Mouse (Mus musculus) neural tube, embryonic 13.5 days (tissue): ENCODE measurements at regions not wholly inside any gene's neighbourhood (a gene's known extent, or its start where the extent isn't known, plus 50 kb on each side); places are given as distances from the start of the nearest gene placed in this dataset.
A peak's percentile ranks its signal among the peaks of the same experiment; 100 is the strongest.
"Not testable (repeated sequence)": the region's sequence is repeated elsewhere in the genome, so short reads cannot be mapped to it uniquely, and the experiment has no call there.

Source experiments
- ATAC-seq: fragments of 200-750 bp; cut with Nextera tagmentation; 2 replicates; pipeline ENCODE4 v1.8.0; 2017; ENCODE audit warnings: low read depth, mild to moderate bottlenecking, moderate TSS enrichment, moderate library complexity
- H3K27ac ChIP-seq: fragments of 300-500 bp; sonication (generic); replicated peaks from 2 replicates; pipeline ENCODE4 v1.5.1; 2015; ENCODE audit warnings: moderate library complexity, mild to moderate bottlenecking, inconsistent platforms
- H3K27me3 ChIP-seq: fragments of 300-500 bp; sonication (generic); 2 replicates; pipeline ENCODE4 v1.6.1; 2015; ENCODE audit warnings: mild to moderate bottlenecking, inconsistent platforms
- H3K36me3 ChIP-seq: fragments of 300-500 bp; sonication (generic); 2 replicates; pipeline ENCODE4 v1.6.1; 2015; ENCODE audit warnings: mild to moderate bottlenecking, inconsistent platforms
- H3K4me1 ChIP-seq: fragments of 300-500 bp; sonication (generic); replicated peaks from 2 replicates; pipeline ENCODE4 v1.6.1; 2015; ENCODE audit warnings: inconsistent platforms
- H3K4me2 ChIP-seq: fragments of 300-500 bp; sonication (generic); 2 replicates; pipeline ENCODE4 v1.6.1; 2015; ENCODE audit warnings: inconsistent platforms, mild to moderate bottlenecking, moderate library complexity
- H3K4me3 ChIP-seq: fragments of 300-500 bp; sonication (generic); 2 replicates; pipeline ENCODE4 v1.5.1; 2015; ENCODE audit warnings: mild to moderate bottlenecking, inconsistent platforms
- H3K9ac ChIP-seq: fragments of 300-500 bp; sonication (generic); 2 replicates; pipeline ENCODE4 v1.6.1; 2015; ENCODE audit warnings: moderate library complexity, mild to moderate bottlenecking, inconsistent platforms
- H3K9me3 ChIP-seq: fragments of 300-500 bp; sonication (generic); 2 replicates; pipeline ENCODE4 v1.6.1; 2016; ENCODE audit warnings: inconsistent platforms
- WGBS: fragments of 180-500 bp; shearing (Covaris S2); methylation state at CpG from one replicate; pipeline ENCODE4 v1.1.7; 2015; 5-methylcytosine and 5-hydroxymethylcytosine counted together

- Histone ChIP-seq H3K27me3 (no peaks in the 10 kb centered on the region), H3K27ac (no peak overlapping the region), H3K4me2 (no peak overlapping the region), H3K4me3 (no peak overlapping the region), H3K9me3 (no peaks in the 10 kb centered on the region), H3K36me3 (no peaks in the 10 kb centered on the region), H3K9ac (no peak overlapping the region), H3K4me1 (no peaks in the 10 kb centered on the region)
- 93% methylated on average over 2 of the region's 2 CpGs for WGBS
- no peak for ATAC-seq
Measured at GRCm38 (mm10) chr16:71342777-71343176, 965.3 kb upstream of the Robo1 start.

- no peaks in the 10 kb centered on the region for H3K4me1 ChIP-seq
- ATAC-seq = no peak
- 71% methylated on average over 2 of the region's 2 CpGs for WGBS
- no peaks in the 10 kb centered on the region for H3K27me3 ChIP-seq
- no peak overlapping the region for H3K27ac ChIP-seq
- no peak overlapping the region for H3K4me2 ChIP-seq
- H3K4me3 ChIP-seq = no peak overlapping the region
- H3K9ac ChIP-seq = no peak overlapping the region
- H3K36me3 ChIP-seq = no peaks in the 10 kb centered on the region
- H3K9me3 ChIP-seq = no peaks in the 10 kb centered on the region
Measured at GRCm38 (mm10) chr16:71344589-71344988, 963.5 kb upstream of the Robo1 start.

GRCm38 (mm10) chr16:71391872-71392271 lies 916.2 kb upstream of the Robo1 start:
- H3K27ac ChIP-seq = peak overlapping the region; percentile 55
- no peak overlapping the region for H3K4me3 ChIP-seq
- 14% methylated on average over 5 of the region's 5 CpGs for WGBS
- H3K9me3 ChIP-seq = no peaks in the 10 kb centered on the region
- peak; percentile 82 for ATAC-seq
- no peaks in the 10 kb centered on the region for H3K27me3 ChIP-seq
- no peaks in the 10 kb centered on the region for H3K36me3 ChIP-seq
- no peak overlapping the region for H3K9ac ChIP-seq
- peak overlapping the region; percentile 20; the same call in 1 of the 2 replicates for H3K4me2 ChIP-seq
- H3K4me1 ChIP-seq = peaks cover 10% of the 10 kb centered on the region

- not testable (repeated sequence) for H3K9ac ChIP-seq, ATAC-seq, H3K4me1 ChIP-seq, H3K9me3 ChIP-seq, H3K4me3 ChIP-seq, H3K36me3 ChIP-seq, H3K27me3 ChIP-seq, H3K27ac ChIP-seq, H3K4me2 ChIP-seq
- WGBS = 91% methylated on average over 3 of the region's 3 CpGs
Measured at GRCm38 (mm10) chr16:71434791-71435190, 873.3 kb upstream of the Robo1 start.
